Mouse (Mus musculus) myocyte (in vitro differentiated cells): Measurements from ENCODE around the gene Spata16.

Experiments used
- E2F4 ChIP-seq: IDR thresholded peaks from one replicate; pipeline ENCODE4 v1.6.1; 2011; ENCODE audit warnings: mild to moderate bottlenecking, control low read depth, moderate library complexity; ENCODE audit not compliant: insufficient read depth
- MAX ChIP-seq: IDR thresholded peaks from one replicate; pipeline ENCODE4 v1.6.1; 2011; ENCODE audit warnings: low read depth, mild to moderate bottlenecking, control low read depth
- POLR2A ChIP-seq: IDR thresholded peaks from one replicate; pipeline ENCODE4 v1.6.1; 2011; ENCODE audit warnings: low read depth, mild to moderate bottlenecking, control low read depth, moderate library complexity; ENCODE audit not compliant: insufficient read length
- POLR2AphosphoS2 ChIP-seq: IDR thresholded peaks from one replicate; pipeline ENCODE4 v1.6.1; 2011; ENCODE audit warnings: low read depth, control low read depth; ENCODE audit not compliant: insufficient read length
- REST ChIP-seq: IDR thresholded peaks from one replicate; pipeline ENCODE4 v1.6.1; 2011; ENCODE audit warnings: mild to moderate bottlenecking, control low read depth, moderate library complexity; ENCODE audit not compliant: insufficient read depth, insufficient read length
- SRF ChIP-seq: IDR thresholded peaks from one replicate; pipeline ENCODE4 v1.6.1; 2011; ENCODE audit warnings: low read depth; ENCODE audit not compliant: control insufficient read depth, insufficient read length
- TCF12 ChIP-seq: IDR thresholded peaks from one replicate; pipeline ENCODE4 v1.6.1; 2011; ENCODE audit warnings: mild to moderate bottlenecking, control low read depth; ENCODE audit not compliant: poor library complexity, insufficient read depth, severe bottlenecking

DNA sequence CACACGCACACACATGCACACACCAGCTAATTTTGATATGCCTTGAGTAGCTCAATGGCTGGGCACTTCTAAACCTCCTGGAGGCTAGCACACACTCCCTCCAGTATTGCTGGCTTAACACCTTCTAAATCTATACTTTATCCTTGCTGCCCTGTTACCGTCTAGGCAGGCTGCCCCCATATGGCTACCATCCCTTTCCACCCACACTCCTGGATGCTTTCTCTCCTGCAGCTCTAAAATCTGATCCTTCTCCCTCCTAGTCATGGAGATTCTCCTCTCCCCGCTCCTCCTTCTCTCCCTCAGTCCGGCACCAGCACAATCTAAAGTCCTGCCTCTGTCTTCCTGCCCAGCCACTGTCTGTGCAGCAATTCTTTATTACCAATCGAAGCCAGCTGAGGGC is 286.0 kb downstream of the Spata16 start:
- no peak for TF ChIP-seq POLR2A
- TF ChIP-seq POLR2AphosphoS2 = no peak
- TF ChIP-seq TCF12 = no peak
- no peak for TF ChIP-seq E2F4
- TF ChIP-seq REST = no peak
- TF ChIP-seq MAX = no peak
- TF ChIP-seq SRF = no peak
